Mouse (Mus musculus) cortical plate, adult 2 months (tissue): Measurements from ENCODE around the gene Fam210b. TPM values are rescaled to one million over a fixed set of nuclear protein-coding genes. Genes with fewer than 3 reads are reported as not detected.

Experiments
- H3K27ac ChIP-seq: fragments of 200-500 bp; 2 replicates; pipeline ENCODE4 v1.5.1; 2012; ENCODE audit warnings: low read length, control low read depth, inconsistent platforms; ENCODE audit not compliant: insufficient read depth
- H3K4me1 ChIP-seq: fragments of 200-500 bp; 2 replicates; pipeline ENCODE4 v1.6.1; 2011; ENCODE audit warnings: low read length; ENCODE audit not compliant: control insufficient read depth, insufficient read depth
- H3K4me3 ChIP-seq: fragments of 200-500 bp; 2 replicates; pipeline ENCODE4 v1.5.1; 2011; ENCODE audit warnings: mild to moderate bottlenecking, low read length, control low read depth; ENCODE audit not compliant: insufficient read depth
- CTCF ChIP-seq: fragments of 200-500 bp; IDR thresholded peaks from 2 replicates; pipeline ENCODE4 v1.5.1; 2011; ENCODE audit warnings: mild to moderate bottlenecking, control low read depth, low read length; ENCODE audit not compliant: insufficient read depth; ENCODE audit errors: extremely low read depth
- POLR2A ChIP-seq: fragments of 200-500 bp; IDR thresholded peaks from 2 replicates; pipeline ENCODE4 v1.6.1; 2011; ENCODE audit warnings: mild to moderate bottlenecking, low read length, control low read depth; ENCODE audit not compliant: insufficient read depth; ENCODE audit errors: extremely low read depth
- polyA plus RNA-seq: library from polyadenylated mRNA; depleted of rRNA; stranded (reverse); fragments of >200 nt; gene quantifications from 2 replicates; pipeline ENCODE4 v1.2.3, GENCODE M21; 2012; rRNA removed

The Fam210b gene
- polyA plus RNA-seq, 1 experiment, result 13.0 TPM

DNA sequence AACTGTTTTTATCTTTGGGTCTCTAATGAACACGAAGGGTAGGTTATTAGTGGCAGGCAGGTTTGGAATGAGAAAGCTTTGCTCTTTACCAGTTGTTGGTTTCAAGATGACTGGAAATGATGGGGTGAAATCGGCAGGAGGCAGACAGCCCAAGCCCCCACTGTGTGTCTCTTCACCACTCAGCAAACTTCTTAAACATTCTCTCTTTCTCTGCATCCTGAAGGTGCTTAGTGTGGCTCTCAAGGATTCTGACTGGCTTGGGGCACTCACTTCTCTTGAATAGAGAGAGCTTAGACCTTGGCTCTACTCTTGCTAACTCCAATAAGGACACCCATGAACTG, 48.7 kb downstream of the Fam210b start:
- no peak for TF ChIP-seq CTCF
- no peak for TF ChIP-seq POLR2A
- H3K4me1 ChIP-seq, result peaks cover 5% of the 10 kb centered on the region
- no peak overlapping the region for H3K4me3 ChIP-seq
- no peak overlapping the region for H3K27ac ChIP-seq

- TF ChIP-seq POLR2A (no peak), CTCF (no peak)
- Histone ChIP-seq H3K4me1 (peaks cover 5% of the 10 kb centered on the region), H3K4me3 (no peak overlapping the region)
These were observed 49.3 kb downstream of the Fam210b start for GRCm38 (mm10) chr2:172394671-172395070.

DNA sequence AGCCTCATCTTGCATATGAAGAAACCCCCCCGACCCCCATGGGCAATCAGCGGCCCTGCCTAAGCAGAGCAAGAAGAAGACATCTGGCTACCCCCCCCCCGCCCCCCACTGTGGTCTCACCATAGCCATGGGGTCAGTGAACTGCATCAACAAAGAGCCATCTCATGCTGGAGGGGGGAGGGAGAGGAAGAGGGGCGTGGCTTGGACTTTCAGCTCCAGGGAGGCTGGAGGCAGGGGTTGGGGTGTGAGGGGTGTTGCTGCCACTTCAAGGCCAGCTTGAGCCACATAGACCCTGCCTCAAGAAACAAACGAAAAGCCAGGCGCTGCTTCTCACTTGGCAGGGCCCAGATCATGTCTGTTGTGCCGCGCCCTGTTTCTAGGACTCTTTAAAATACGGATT, 50.6 kb downstream of the Fam210b start:
- no peak for TF ChIP-seq POLR2A
- TF ChIP-seq CTCF, result no peak
- Histone ChIP-seq H3K4me3 (no peak overlapping the region), H3K27ac (no peak overlapping the region), H3K4me1 (peaks cover 3% of the 10 kb centered on the region)

More at GRCm38 (mm10) chr2:172394671-172395070, 49.3 kb downstream of the Fam210b start:
- no peak overlapping the region for H3K27ac ChIP-seq

GRCm38 (mm10) chr2:172399901-172400300, 54.5 kb downstream of the Fam210b start:
- Histone ChIP-seq H3K27ac (no peak overlapping the region), H3K4me3 (no peak overlapping the region), H3K4me1 (no peaks in the 10 kb centered on the region)
- TF ChIP-seq POLR2A, result no peak
- no peak for TF ChIP-seq CTCF

DNA sequence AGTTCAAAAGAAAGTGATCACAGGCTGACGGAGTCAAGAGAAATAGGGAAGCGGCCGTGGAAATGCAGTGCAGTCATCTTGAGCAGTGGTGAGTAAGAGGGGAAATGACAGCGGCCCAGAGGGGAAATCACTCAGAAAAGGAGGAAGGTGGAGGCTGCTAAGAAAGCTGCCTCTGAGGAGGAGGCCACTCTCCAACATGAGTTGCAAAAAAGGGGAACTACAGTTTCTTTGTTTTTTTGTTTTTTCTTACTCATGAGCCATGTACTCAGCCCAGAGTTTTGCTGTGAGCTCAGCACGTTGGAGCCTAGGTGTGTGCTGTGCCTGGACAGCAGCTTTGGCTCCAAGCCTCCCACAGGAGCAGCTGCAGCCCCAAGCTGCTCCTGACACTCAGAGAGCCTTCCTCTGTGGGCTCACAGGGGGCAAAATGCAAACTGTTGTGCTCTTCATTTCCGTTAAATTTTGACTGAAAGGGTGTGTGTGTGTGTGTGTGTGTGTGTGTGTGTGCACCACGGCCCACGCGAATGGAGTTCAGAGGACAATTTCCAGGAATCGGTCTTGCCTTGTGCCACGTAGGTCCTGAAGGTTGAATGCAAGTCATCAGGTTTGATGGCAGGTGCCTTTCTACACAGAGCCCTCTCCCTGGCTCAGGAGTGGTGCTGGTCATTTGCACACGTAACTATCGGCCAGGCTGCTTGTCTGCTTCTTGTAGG, 55.9 kb downstream of the Fam210b start:
- H3K27ac ChIP-seq, result no peak overlapping the region
- no peaks in the 10 kb centered on the region for H3K4me1 ChIP-seq
- no peak overlapping the region for H3K4me3 ChIP-seq
- no peak for TF ChIP-seq CTCF
- TF ChIP-seq POLR2A, result no peak

DNA sequence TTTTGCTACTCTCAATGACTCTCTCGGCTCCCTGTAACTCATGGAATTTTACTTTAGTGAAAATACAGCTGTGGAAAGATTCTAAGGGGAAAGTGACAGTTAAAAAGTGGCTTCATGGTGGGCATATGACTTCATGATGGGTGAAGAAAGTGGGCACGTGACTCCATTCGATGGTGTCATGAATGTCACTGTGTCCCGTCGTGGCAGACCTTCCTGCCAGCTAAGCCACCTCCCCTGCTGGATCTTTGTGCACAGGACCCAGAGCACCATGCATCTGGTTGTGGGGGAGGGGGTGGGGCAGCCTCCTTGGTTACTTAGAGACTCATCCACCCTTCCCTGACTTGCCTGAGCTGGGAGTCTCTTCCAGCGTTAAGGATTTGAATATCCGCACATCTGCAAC, 58.9 kb downstream of the Fam210b start:
- Histone ChIP-seq H3K4me3 (no peak overlapping the region), H3K27ac (no peak overlapping the region), H3K4me1 (no peaks in the 10 kb centered on the region)
- TF ChIP-seq CTCF (no peak), POLR2A (no peak)

- Histone ChIP-seq H3K27ac (no peak overlapping the region), H3K4me3 (no peak overlapping the region), H3K4me1 (no peaks in the 10 kb centered on the region)
- TF ChIP-seq POLR2A, result no peak
- TF ChIP-seq CTCF, result no peak
These were observed 59.6 kb downstream of the Fam210b start for GRCm38 (mm10) chr2:172405011-172405410.

Other genes starting within 250 kb of the Fam210b start
- 0.04 and 0.08 TPM in 2 replicates for gene Mc3r, start 97.1 kb upstream of the Fam210b start, polyA plus RNA-seq
- 1.1 and 1.7 TPM in 2 replicates for gene Aurka, start 25.0 kb downstream of the Fam210b start, polyA plus RNA-seq
- gene Cstf1, start 25.1 kb downstream of the Fam210b start, polyA plus RNA-seq, result 25.7 and 26.6 TPM in 2 replicates
- 0.45 and 0.46 TPM in 2 replicates for gene Cass4, start 48.2 kb downstream of the Fam210b start, polyA plus RNA-seq
- gene Rtf2, start 95.0 kb downstream of the Fam210b start, polyA plus RNA-seq, result 83.8 and 87.4 TPM in 2 replicates
- not detected in 2 replicates for gene Gcnt7, start 113.0 kb downstream of the Fam210b start, polyA plus RNA-seq
- gene Fam209, start 127.0 kb downstream of the Fam210b start, polyA plus RNA-seq, result 0.17 TPM in 1 of 2 replicates, not detected in the other
- gene Tfap2c, start 204.0 kb downstream of the Fam210b start, polyA plus RNA-seq, result 0.06 and 0.08 TPM in 2 replicates